Mouse (Mus musculus) inflammation-experienced regulatory T-cells, adult 6 months (primary cell): Measurements from ENCODE around the gene Sp6. TPM values are rescaled to one million over a fixed set of nuclear protein-coding genes. Genes with fewer than 3 reads are reported as not detected.
A peak's percentile ranks its signal among the peaks of the same experiment; 100 is the strongest.

Source experiments
- ATAC-seq: one replicate; pipeline ENCODE4 v1.8.0; 2017
- polyA plus RNA-seq, 3 experiments: library from polyadenylated mRNA; unstranded; fragments of 100-300 nt; shearing (Covaris generic); gene quantifications; one replicate each; pipeline ENCODE4 v1.2.1; 2017

Sp6 gene
- polyA plus RNA-seq, 3 experiments from 2014 or later = 0.19 to 2.7 TPM; not detected in 1

GRCm38 (mm10) chr11:97024977-97025376 lies 11.8 kb downstream of the Sp6 start:
- ATAC-seq = no peak

GRCm38 (mm10) chr11:97025721-97026344 lies 12.6 kb downstream of the Sp6 start:
- peak; percentile 63 for ATAC-seq

- ATAC-seq = peak; percentile 78
Measured at GRCm38 (mm10) chr11:97029686-97030417, 16.7 kb downstream of the Sp6 start, which contains the start of gene Scrn2. Gene Scrn2 (plus strand): TSS chr11:97029938.

- ATAC-seq = no peak
Measured at GRCm38 (mm10) chr11:97030426-97030825, 17.2 kb downstream of the Sp6 start.

- no peak for ATAC-seq
Measured at GRCm38 (mm10) chr11:97031977-97032376, 18.8 kb downstream of the Sp6 start.

GRCm38 (mm10) chr11:97032499-97032898 lies 19.3 kb downstream of the Sp6 start:
- ATAC-seq = no peak

- no peak for ATAC-seq
Measured at GRCm38 (mm10) chr11:97033781-97034180, 20.6 kb downstream of the Sp6 start.

GRCm38 (mm10) chr11:97036141-97036540 lies 22.9 kb downstream of the Sp6 start:
- no peak for ATAC-seq

- ATAC-seq = no peak
Measured at GRCm38 (mm10) chr11:97038881-97039280, 25.7 kb downstream of the Sp6 start.

- ATAC-seq = no peak
Measured at GRCm38 (mm10) chr11:97040301-97041021, 27.3 kb downstream of the Sp6 start.

GRCm38 (mm10) chr11:97041022-97041899 lies 28.1 kb downstream of the Sp6 start, which contains the start of the genes Lrrc46 and Mrpl10:
Gene Lrrc46 (minus strand): TSS chr11:97041407.
Gene Mrpl10 (plus strand): TSS chr11:97041560.
- peak; percentile 93 for ATAC-seq

- no peak for ATAC-seq
Measured at GRCm38 (mm10) chr11:97044902-97045301, 31.7 kb downstream of the Sp6 start.

- no peak for ATAC-seq
Measured at GRCm38 (mm10) chr11:97045861-97046260, 32.7 kb downstream of the Sp6 start.

- no peak for ATAC-seq
Measured at GRCm38 (mm10) chr11:97048090-97048650, 35.0 kb downstream of the Sp6 start.

- no peak for ATAC-seq
Measured at GRCm38 (mm10) chr11:97049492-97050085, 36.4 kb downstream of the Sp6 start.

GRCm38 (mm10) chr11:97050216-97050943 lies 37.2 kb downstream of the Sp6 start, which contains the start of gene Osbpl7:
Gene Osbpl7 (plus strand): TSS chr11:97050628.
- ATAC-seq = peak; percentile 91

- ATAC-seq = no peak
Measured at GRCm38 (mm10) chr11:97050944-97051586, 37.9 kb downstream of the Sp6 start.

- ATAC-seq = peak; percentile 33
Measured at GRCm38 (mm10) chr11:97052219-97052646, 39.0 kb downstream of the Sp6 start.

- no peak for ATAC-seq
Measured at GRCm38 (mm10) chr11:97063274-97063920, 50.2 kb downstream of the Sp6 start.

- no peak for ATAC-seq
Measured at GRCm38 (mm10) chr11:97063921-97064295, 50.7 kb downstream of the Sp6 start.
